Mouse (Mus musculus) liver, adult 10 weeks (tissue): ENCODE results near the gene Atxn7l3b. TPM values are rescaled to one million over a fixed set of nuclear protein-coding genes. Genes with fewer than 3 reads are reported as not detected.

ENCODE experiments used
- polyA plus RNA-seq: library from polyadenylated mRNA; stranded (reverse); fragments of 350-450 nt; fragmentation: Illumina TruSeq; extraction: RNeasy Lipid Tissue Mini Kit (QIAGEN cat#74804); gene quantifications from one replicate; pipeline ENCODE4 v1.2.3, GENCODE M21; 2014; ENCODE audit warnings: low read depth, low replicate concordance

Gene Atxn7l3b
- polyA plus RNA-seq, result 95.8 TPM

DNA sequence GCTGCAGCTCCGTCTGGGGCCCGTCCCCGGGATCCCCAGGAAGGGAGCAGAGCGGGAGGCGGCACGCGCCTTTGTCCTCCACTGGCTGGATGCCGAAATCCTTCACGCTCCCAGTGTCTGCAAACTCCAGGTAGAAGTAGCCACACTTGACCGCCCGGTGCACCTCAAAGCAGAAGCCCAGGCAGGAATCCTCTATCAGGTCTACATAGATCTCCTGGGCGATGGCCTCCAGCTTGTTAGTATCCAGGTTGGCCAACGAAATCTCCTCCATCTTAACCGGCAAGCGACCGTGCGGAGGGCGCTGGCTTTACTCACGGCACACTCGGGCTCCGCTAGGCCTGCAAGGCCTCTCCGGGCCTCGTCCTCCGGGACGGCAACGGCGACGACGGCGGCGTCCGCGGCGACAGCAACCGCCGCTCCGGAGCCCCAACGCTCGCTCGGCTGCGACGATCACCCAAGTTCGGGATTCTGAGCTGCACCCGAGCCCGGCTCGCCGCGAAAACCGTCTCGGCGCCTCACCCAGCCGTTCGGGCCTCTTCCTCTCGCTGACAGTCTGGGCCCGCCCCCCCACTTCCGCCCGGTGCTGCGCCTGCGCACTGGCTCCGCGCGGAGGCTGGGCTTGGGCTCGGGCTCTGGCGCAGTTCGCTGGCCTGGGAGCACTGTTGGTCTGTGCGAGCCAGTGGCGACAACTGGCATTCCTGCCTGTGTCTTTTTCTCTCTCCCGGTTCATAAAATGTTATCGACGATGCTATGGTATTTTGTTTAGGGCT lies at the start of gene Atxn7l3b:
Gene Atxn7l3b (minus strand): TSS at position 550 of the 770 bp plus-strand sequence.

